Mouse (Mus musculus) gastrocnemius, postnatal 4 days (tissue): Measurements from ENCODE around the gene Ereg. TPM values are rescaled to one million over a fixed set of nuclear protein-coding genes. Genes with fewer than 3 reads are reported as not detected.

Experiments
- DNase-seq, 2 experiments: peaks; one replicate each; pipeline ENCODE4 v3.0.0; 2021 to 2022; ENCODE audit warnings: low spot score in 2 of 2, mixed read lengths in 2 of 2
- long read RNA-seq, 2 experiments: library from polyadenylated mRNA; stranded (forward); transcript quantifications; one replicate each; pipeline ENCODE4 v2.0.0; 2021
- total RNA-seq, 2 experiments: library from RNA; stranded (reverse); gene quantifications; 2 replicates each; pipeline ENCODE4 v1.2.3; 2021

Ereg gene
- total RNA-seq = under 1 TPM in 1 of 2 experiments, not detected in 1; 0.10 TPM
- long read RNA-seq, experiment 1, full-length matches to known transcripts = 1 of 1 reads
- long read RNA-seq, experiment 1, partial matches to known transcripts = 0 of 1 reads
- long read RNA-seq, experiment 1, other reads (novel, unspliced or antisense) = 0 of 1 reads
- long read RNA-seq, experiment 2 = 0 reads

DNA sequence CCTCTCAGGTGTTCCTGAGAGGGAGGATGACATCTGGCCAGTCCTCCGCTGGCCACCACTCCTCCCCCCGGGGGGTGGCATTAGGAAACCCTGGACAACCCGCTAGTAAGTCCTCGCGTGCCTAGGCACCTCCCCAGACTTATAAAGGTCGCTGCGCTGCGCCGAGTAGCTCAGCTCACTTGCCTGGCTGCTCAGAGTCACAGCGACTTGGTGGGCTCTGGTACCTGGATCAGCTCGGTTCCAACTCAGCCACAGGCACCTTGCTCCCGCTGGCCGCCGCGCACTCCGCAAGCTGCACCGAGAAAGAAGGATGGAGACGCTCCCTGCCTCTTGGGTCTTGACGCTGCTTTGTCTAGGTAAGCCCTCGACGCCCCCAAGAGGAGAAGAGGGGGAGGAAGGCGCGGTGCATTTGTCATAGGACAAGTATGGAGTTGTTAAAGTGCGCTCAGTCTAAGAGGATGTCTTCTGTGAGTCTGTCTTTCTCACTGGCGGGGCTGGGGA is at the start of gene Ereg:
Gene Ereg, plus strand, starts transcription at position 173 of the 501 bp plus-strand sequence.
- no peak for DNase-seq

- no peak for DNase-seq
Observed at GRCm38 (mm10) chr5:91027164-91027563, 47.3 kb upstream of the Ereg start, which contains the start of gene Epgn. Epgn (plus strand) TSS chr5:91027464.

GRCm38 (mm10) chr5:91027840-91028239 is 46.6 kb upstream of the Ereg start:
- no peak for DNase-seq

DNA sequence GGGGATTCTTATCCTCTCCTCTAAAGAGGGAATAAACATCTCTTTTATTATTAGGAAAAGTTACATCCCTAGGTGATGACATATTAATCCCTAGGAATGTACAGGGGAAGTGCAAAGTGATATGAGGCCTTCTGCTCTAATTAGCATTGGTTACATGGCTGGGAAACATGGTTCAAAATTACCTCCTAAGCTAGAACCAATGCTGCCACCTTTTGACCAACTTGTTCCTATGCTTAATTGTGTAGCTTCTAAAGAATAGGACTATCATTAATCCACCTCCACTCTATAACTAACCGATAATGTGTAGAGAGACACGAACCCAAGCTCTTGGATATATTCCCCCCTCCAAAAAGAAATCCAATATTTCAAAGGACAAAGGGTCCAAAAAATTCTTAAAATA is 43.8 kb upstream of the Ereg start:
- DNase-seq = no peak

DNA sequence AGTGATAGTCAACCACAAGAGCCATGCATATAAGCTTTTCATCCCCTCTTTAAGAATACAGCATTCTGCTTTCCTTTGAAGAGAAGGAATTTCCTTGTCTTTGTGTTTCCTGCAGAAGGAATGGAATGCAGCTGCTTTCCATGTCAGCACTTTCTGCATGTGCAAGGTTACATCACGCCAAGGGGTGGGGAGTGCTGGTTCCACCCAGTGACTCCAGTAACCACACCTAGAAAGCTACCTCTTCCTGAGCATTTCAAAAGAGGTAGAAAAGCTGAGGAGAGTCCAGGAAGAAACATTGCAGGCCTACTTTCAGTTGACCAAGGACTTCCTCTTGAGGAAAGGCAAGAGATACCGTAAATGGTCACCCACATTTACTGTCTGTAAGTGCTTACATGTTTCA is 39.1 kb upstream of the Ereg start:
- DNase-seq = no peak

DNA sequence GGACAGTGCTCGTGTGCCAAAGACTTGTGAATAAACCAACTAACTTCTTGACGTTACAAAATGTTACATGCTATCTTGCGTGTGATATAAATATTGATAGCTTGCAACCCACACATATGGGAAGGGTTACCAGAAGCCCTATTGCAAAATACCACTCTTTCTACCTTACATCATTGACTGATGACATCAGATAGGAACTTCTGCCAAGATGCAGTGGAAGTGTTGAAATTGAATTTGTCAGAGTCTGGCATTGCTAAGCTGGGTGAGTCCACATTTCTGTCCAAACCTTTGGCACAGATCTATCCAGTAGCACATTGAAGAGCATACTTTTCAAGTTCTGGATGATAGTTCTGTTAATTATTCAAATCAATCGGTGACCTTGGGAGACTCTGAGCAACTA is 37.8 kb upstream of the Ereg start:
- DNase-seq = no peak

- DNase-seq = no peak
Observed at GRCm38 (mm10) chr5:91037756-91038155, 36.7 kb upstream of the Ereg start.

GRCm38 (mm10) chr5:91038547-91038946 is 35.9 kb upstream of the Ereg start:
- DNase-seq = no peak

DNA sequence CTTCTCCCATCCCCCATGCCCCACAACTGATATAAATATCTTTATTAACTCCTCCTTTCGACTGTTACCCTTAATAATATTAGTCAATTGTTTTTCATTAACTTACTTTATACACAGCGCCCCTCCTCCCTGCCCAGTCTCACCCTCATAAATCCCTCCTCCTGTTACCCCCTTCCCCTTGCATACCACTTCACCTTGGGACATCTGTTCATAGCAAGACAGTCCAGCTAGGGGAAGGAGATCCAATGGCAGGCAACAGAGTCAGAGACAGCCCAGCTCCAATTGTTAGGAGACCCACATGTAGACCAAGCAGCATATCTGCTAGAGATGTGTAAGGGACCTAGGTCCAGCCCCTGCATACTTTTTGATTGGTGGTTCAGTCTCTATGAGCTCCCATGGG is 35.5 kb upstream of the Ereg start:
- no peak for DNase-seq

DNA sequence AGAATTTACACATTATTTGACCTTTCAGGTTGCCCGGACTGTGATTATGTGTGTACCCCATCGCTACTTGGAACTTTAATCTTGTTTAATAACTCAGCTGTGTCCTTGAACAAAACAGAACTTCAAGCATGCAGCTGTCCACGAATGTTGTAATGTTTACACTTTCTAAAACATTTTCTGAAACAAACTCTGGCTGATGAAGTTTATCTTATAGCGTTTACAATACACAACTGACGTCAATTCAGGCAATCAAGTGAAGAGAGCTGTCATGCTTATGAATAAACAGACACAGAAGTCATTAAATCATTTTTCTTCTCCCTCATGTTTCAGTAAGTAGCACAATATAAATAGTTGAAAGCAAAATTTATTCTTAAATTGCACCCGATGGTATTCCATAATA is 26.4 kb upstream of the Ereg start:
- DNase-seq = no peak

GRCm38 (mm10) chr5:91048397-91048796 is 26.0 kb upstream of the Ereg start:
- DNase-seq = no peak

DNA sequence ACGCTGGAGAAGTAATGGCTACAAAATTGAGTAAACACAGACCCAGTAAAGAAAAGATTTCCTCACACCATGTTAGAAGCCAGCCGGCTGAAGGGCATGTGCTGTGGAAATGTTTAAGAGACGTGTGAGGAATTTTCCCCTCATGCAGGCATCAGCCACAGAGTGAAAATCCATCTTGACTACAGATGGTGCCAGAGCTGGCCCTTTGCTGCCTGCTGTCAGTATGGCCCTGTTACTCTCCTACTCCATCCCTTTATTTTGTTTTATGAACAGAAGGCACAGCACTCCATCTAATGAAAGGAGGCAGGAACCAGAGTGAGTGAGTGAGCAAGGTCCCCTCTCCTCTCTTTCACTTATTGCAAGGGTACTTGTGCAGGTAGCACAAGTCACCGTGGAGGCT is 2.1 kb upstream of the Ereg start:
- no peak for DNase-seq

GRCm38 (mm10) chr5:91073626-91074025 is 796 bp upstream of the Ereg start:
- no peak for DNase-seq

DNA sequence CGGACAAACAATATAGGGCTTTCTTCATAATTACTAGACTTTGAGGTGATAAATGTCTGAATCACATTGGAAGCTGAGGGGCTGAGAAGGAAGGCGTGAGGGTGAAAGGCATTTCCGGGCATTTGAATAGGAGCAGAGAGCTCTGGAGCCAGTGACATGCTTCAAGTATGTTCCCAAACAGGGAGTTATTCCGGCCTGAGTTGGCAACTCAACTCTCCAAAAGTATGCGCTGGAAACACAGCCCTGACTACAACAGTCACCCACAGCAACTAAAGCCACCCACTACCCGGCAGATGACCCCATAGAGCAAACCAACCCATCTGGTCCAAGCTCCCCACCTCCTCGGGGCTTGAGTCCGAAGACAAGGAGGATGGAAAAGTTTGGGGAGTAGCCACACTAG is 396 bp upstream of the Ereg start:
- no peak for DNase-seq

- DNase-seq = no peak
Observed at GRCm38 (mm10) chr5:91075021-91075420, 599 bp downstream of the Ereg start.

GRCm38 (mm10) chr5:91083016-91083415 is 8.6 kb downstream of the Ereg start:
- DNase-seq = no peak

DNA sequence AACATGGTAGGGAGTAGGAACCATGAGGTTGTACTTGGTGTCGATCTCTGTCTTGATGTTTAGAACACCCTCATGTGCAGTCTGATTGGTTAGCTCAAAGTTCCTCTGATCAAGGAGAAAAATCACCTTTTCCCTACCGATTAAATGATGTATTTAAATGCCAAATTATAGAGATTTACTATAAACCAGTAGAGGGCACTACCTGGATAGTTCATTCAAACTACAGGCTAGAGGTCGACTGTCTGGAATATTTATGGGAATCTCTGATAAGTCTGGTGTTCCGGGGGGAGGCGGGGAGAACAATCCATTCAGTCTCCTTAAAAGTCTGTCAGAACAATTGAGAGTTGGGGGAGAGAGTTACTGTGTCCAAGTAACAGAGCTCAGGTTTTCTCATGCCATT is 10.9 kb downstream of the Ereg start:
- DNase-seq = no peak

DNA sequence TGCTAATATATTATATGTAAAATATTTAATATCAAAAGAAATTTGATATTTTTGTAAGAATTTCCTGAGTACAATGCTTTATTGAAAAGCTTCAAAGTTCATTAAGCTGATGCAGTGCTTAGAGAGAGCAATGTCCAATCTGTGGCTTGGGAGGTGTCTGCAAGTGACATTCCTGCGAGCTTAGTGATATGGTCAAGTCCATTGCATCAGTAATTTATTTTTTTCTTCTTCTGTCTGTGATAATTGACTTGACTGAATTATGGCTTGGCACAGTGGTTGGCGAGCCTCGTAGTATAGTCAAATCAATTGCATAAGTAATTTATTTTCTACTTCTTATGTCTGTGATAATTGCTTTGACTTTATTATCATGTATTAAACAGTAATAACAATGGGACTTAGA is 15.9 kb downstream of the Ereg start:
- DNase-seq = no peak

DNA sequence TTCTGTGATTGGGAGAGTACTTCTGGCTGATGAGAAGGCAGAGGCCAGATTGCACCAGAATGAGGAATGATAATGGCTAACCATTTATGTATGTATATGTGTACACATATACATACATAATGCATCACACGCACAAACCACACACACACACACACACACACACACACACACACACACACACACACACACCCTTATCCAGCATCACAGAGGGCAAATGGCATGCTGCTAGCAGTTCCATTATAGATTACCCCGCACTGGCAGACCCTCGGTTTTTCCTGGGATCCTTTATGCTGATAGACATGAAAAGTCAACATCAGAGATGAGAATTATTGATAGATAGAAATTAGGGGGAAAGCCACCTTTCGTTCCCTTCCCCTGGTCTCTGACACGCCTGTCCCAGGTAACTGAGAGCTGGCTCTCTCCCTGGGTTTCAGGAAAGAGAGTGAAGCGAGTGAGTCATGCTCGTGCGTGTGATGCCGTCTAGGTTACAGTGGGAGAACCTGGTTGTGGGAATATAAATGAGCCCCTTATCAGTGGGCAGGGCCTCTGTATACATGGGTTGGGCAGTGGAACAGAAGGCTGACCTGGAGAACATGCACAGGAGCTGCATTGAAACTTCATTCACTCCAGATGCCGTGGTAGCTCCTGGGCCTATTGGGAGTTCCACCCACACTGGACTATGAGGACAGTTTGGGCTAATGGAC is 23.6 kb downstream of the Ereg start:
- no peak for DNase-seq

DNA sequence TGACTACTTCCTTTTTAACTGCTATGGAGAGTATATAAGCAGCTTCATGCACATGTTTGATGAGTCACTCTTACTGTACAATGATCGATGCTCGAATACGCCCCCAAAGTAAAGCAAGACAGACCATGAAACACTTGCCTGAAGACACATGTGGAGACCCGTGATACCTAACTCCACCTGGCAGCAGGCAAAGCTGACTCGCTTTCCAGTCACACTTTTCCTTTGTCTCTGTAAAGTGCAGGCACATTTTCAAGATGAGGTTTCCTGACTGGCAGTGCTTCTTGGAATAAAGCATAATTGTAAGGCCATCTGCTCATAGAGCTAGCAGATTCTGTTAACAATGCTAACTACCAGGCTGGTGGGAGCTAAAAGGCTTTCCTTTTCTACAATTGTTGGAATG is 27.3 kb downstream of the Ereg start:
- no peak for DNase-seq

- DNase-seq = peak in 1 of 2 experiments; percentile 10
Observed at GRCm38 (mm10) chr5:91103943-91104665, 29.7 kb downstream of the Ereg start.

- no peak for DNase-seq
Observed at GRCm38 (mm10) chr5:91106248-91106647, 31.8 kb downstream of the Ereg start.
